Comparison of ENCODE assay signal across 8 mouse cellular contexts in genomic region chr4:3081148-3081952, GRCm38 (mm10).
A peak's percentile ranks its signal among the peaks of the same experiment; 100 is the strongest.
DNase-seq lines count a peak whose midpoint lies in the region; ATAC-seq and TF ChIP-seq lines count a peak whose summit lies in the region.

No protein-coding gene starts in this region.

- H3K27ac ChIP-seq in lung, embryonic 14.5 days (ENCODE audit: low read depth) = no peak overlapping the region
- no peak overlapping the region for H3K27ac ChIP-seq in embryonic fibroblast, embryonic 13.5 days (ENCODE audit: insufficient read depth, low read length)
- H3K27ac ChIP-seq in hindbrain, embryonic 15.5 days (replicated peaks) = no peak overlapping the region

- H3K36me3 ChIP-seq in lung, embryonic 14.5 days (ENCODE audit: insufficient read depth) = no peaks in the 10 kb centered on the region
- no peaks in the 10 kb centered on the region for H3K36me3 ChIP-seq in hindbrain, embryonic 15.5 days

- no peaks in the 10 kb centered on the region for H3K4me1 ChIP-seq in lung, embryonic 14.5 days (ENCODE audit: insufficient read depth)
- H3K4me1 ChIP-seq in embryonic fibroblast, embryonic 13.5 days (ENCODE audit: control insufficient read depth, insufficient read depth, low read length) = no peaks in the 10 kb centered on the region
- no peaks in the 10 kb centered on the region for H3K4me1 ChIP-seq in hindbrain, embryonic 15.5 days (replicated peaks)

- H3K9ac ChIP-seq in lung, embryonic 14.5 days = no peak overlapping the region
- no peak overlapping the region for H3K9ac ChIP-seq in hindbrain, embryonic 15.5 days

- 63% methylated on average over 6 of the region's 6 CpGs for WGBS in lung, embryonic 14.5 days
- 62% methylated on average over 6 of the region's 6 CpGs for WGBS in hindbrain, embryonic 15.5 days

- no peak overlapping the region for H3K4me3 ChIP-seq in lung, embryonic 14.5 days (ENCODE audit: low read depth, low read length)
- no peak overlapping the region for H3K4me3 ChIP-seq in embryonic fibroblast, embryonic 13.5 days (ENCODE audit: insufficient read depth, low read length)
- H3K4me3 ChIP-seq in hindbrain, embryonic 15.5 days = no peak overlapping the region

- H3K4me2 ChIP-seq in lung, embryonic 14.5 days = no peak overlapping the region
- no peak overlapping the region for H3K4me2 ChIP-seq in hindbrain, embryonic 15.5 days

- H3K27me3 ChIP-seq in lung, embryonic 14.5 days (ENCODE audit: insufficient read depth, low read length) = no peaks in the 10 kb centered on the region
- no peaks in the 10 kb centered on the region for H3K27me3 ChIP-seq in hindbrain, embryonic 15.5 days

- 0 out of 2 replicates have a peak, but pooled peaks have one; percentile 9 for ATAC-seq in lung, embryonic 14.5 days (ENCODE audit: insufficient read depth)
- ATAC-seq in hindbrain, embryonic 15.5 days (ENCODE audit: low FRiP score, low read depth) = peak; percentile 29
- 0 out of 2 replicates have a peak, but pooled peaks have one; percentile 4 for ATAC-seq in megakaryocyte-erythroid progenitor cell, adult 5-6 weeks (replicated peaks; ENCODE audit: low FRiP score, low TSS enrichment, poor library complexity, severe bottlenecking)

- peak; percentile 4 for DNase-seq in lung, embryonic 14.5 days
- DNase-seq in lung, postnatal 14 days = no peak
- peak; percentile 8 for DNase-seq in thymus, postnatal 4 days
- no peak for DNase-seq in layer of hippocampus, adult 8-10 months (ENCODE audit: low spot score in 2 of 2)
- DNase-seq in right cerebral cortex, postnatal 25 days = no peak

- TF ChIP-seq POLR2A in embryonic fibroblast, embryonic 13.5 days (IDR thresholded peaks at IDR 0.05; ENCODE audit: low read depth, low read length) = no peak

- no peak for TF ChIP-seq CTCF in lung, embryonic 14.5 days (IDR thresholded peaks at IDR 0.05; ENCODE audit: low read depth)
- TF ChIP-seq CTCF in embryonic fibroblast, embryonic 13.5 days (IDR thresholded peaks at IDR 0.05; ENCODE audit: borderline replicate concordance, insufficient read depth, low read length) = 0 out of 2 replicates have a peak, but pooled peaks have one; percentile 7

- H3K9me3 ChIP-seq in lung, embryonic 14.5 days (ENCODE audit: low read depth, low read length) = peaks cover 69% of the 10 kb centered on the region
- peaks cover 62% of the 10 kb centered on the region for H3K9me3 ChIP-seq in hindbrain, embryonic 15.5 days

Comparison
In these comparisons a context has a peak if more than half of its experiments do, and no peak if none do; other contexts are left out.
1. DNase-seq: peak in lung, embryonic 14.5 days (single experiment) and thymus, postnatal 4 days (single experiment); none in lung, postnatal 14 days (single experiment), layer of hippocampus, adult 8-10 months (0 of 2) and right cerebral cortex, postnatal 25 days (single experiment).
2. Peak in every context shown above with its lines, with median percentiles within 50 percentile points of each other: ATAC-seq.